Mouse (Mus musculus) midbrain, embryonic 14.5 days (tissue): ENCODE measurements around the gene Ube2ql1. TPM values are rescaled to one million over a fixed set of nuclear protein-coding genes. Genes with fewer than 3 reads are reported as not detected.

Experiments
- ATAC-seq: fragments of 200-750 bp; cut with Nextera tagmentation; 2 replicates; pipeline ENCODE4 v1.8.0; 2017; ENCODE audit warnings: moderate number of reproducible peaks, moderate library complexity; ENCODE audit not compliant: low FRiP score, low TSS enrichment
- DNase-seq: peaks from one replicate; pipeline ENCODE4 v3.0.0-alpha.2; 2015
- H3K27ac ChIP-seq: fragments of 300-500 bp; sonication (generic); replicated peaks from 2 replicates; pipeline ENCODE4 v1.5.1; 2014; ENCODE audit warnings: mild to moderate bottlenecking, low read depth, low read length, moderate library complexity
- H3K27me3 ChIP-seq: fragments of 300-500 bp; sonication (generic); 2 replicates; pipeline ENCODE4 v1.6.1; 2014; ENCODE audit warnings: low read length, control low read depth, mixed read lengths; ENCODE audit not compliant: control insufficient read depth, insufficient read depth
- H3K36me3 ChIP-seq: fragments of 300-500 bp; sonication (generic); 2 replicates; pipeline ENCODE4 v1.6.1; 2014; ENCODE audit warnings: low read length, control low read depth; ENCODE audit not compliant: control insufficient read depth, insufficient read depth
- H3K4me1 ChIP-seq: fragments of 300-500 bp; sonication (generic); 2 replicates; pipeline ENCODE4 v1.6.1; 2014; ENCODE audit warnings: mild to moderate bottlenecking, antibody characterized with exemption, low read length, control low read depth; ENCODE audit not compliant: control insufficient read depth, insufficient read depth
- H3K4me2 ChIP-seq: fragments of 300-500 bp; sonication (generic); 2 replicates; pipeline ENCODE4 v1.6.1; 2014; ENCODE audit warnings: mild to moderate bottlenecking, low read length, moderate library complexity
- H3K4me3 ChIP-seq: fragments of 300-500 bp; sonication (generic); replicated peaks from 2 replicates; pipeline ENCODE4 v1.5.1; 2014; ENCODE audit warnings: low read depth, low read length
- H3K9ac ChIP-seq: fragments of 300-500 bp; sonication (generic); replicated peaks from 2 replicates; pipeline ENCODE4 v1.6.1; 2014; ENCODE audit warnings: mild to moderate bottlenecking, low read length, moderate library complexity
- H3K9me3 ChIP-seq: fragments of 300-500 bp; sonication (generic); 2 replicates; pipeline ENCODE4 v1.6.1; 2016; ENCODE audit warnings: low read length, control low read depth, mixed read lengths; ENCODE audit not compliant: control insufficient read depth
- WGBS: fragments of 180-500 bp; shearing (Covaris S2); extraction: QIAGEN DNeasy Blood & Tissue Kit; methylation state at CpG from one replicate; pipeline ENCODE4 v1.1.7; 2014; 5-methylcytosine and 5-hydroxymethylcytosine counted together
- polyA plus RNA-seq: library from polyadenylated mRNA; unstranded; fragments of >200 nt; fragmentation: Nextera tagmentation; extraction: Ambion mirVana; gene quantifications from 2 replicates; pipeline ENCODE4 v1.2.1, GENCODE M21; 2014

Gene Ube2ql1
- polyA plus RNA-seq, 1 experiment from 2014 or later, result 34.4 TPM

DNA sequence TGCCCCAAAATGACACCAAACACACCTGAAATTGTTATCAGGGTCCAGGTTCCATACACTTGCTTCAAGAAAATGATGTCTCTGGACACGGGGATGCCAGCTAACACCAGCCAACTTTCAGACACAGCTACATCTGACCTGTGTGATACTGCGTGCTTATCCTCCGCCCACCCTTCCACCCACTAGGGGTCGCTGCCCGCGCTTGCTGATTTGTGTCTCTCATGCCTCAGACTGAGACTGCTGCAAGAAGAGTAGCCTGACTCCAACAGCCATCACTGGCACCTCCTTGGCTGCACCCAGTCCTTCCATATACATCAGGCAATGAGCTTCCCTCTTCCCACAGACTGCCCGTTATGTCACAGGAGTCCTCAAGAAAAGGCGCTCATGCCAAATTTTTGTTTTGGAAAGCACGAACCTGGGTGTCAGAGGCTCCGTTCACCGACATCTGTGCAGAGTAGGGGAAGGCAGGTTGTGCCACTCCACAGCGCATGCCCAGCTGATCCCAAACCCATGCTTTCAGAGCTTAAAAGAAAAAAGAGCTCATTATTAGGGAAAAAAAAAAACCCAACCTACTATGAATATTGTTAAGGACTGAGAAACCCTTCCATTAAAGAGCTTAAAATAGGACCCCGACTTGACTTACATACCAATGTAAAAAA is 43.2 kb downstream of the Ube2ql1 start:
- Histone ChIP-seq H3K9ac (no peak overlapping the region), H3K36me3 (peaks cover 9% of the 10 kb centered on the region; the same call in 1 of the 2 replicates), H3K4me1 (no peaks in the 10 kb centered on the region), H3K9me3 (no peaks in the 10 kb centered on the region), H3K4me2 (no peak overlapping the region), H3K4me3 (no peak overlapping the region), H3K27me3 (no peaks in the 10 kb centered on the region; the same call in 1 of the 2 replicates), H3K27ac (no peak overlapping the region)
- 41% methylated on average over 13 of the region's 13 CpGs for WGBS
- ATAC-seq, result peak; percentile 68; the same call in 1 of the 2 replicates
- peak; percentile 89 for DNase-seq

DNA sequence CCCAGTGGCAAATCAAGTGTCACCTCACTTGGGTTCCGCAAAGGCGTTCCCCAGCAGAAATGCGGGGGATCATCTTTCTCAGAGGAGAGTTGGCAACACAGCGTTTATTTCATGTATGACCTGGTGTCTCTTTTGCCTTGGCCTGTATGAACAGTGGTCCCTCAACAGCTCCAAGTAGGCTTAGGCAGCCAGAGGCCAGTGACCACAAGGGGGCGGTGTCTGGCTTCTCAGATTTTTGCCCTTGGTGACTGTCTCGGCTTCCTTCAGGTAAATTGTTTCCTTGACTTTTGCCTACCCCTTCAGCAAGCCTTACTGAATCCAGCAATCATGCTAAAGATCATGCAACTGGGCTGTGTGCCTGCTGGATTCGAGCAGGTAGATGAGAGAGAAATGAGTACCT is 48.6 kb downstream of the Ube2ql1 start:
- Histone ChIP-seq H3K9me3 (no peaks in the 10 kb centered on the region), H3K4me1 (peaks cover 4% of the 10 kb centered on the region; the same call in 1 of the 2 replicates), H3K27me3 (no peaks in the 10 kb centered on the region; the same call in 1 of the 2 replicates), H3K9ac (no peak overlapping the region), H3K4me3 (no peak overlapping the region), H3K36me3 (no peaks in the 10 kb centered on the region), H3K27ac (no peak overlapping the region), H3K4me2 (no peak overlapping the region)
- 0 out of 2 replicates have a peak, but pooled peaks have one; percentile 20 for ATAC-seq
- WGBS, result 37% methylated on average over 7 of the region's 7 CpGs
- peak; percentile 73 for DNase-seq

DNA sequence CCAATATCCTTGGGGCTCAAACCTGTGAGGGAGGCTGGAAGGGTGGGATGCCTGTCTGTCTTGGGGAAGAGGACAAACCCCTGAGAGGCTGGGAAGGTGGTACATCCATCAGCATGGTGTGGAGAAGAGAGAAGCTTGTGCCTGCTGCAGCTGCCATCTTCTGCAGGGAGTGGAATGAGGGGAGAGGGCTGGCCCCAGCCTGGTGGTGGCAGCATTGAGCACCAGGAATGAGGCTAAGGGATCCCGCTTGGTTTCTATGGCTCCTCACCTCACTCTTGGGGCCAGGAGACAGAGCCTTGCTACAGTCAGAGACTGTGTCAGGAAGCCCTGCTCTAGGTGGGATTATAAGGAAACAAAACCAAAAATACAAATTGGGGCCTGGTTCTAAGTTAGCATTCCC is 52.7 kb downstream of the Ube2ql1 start:
- H3K27me3 ChIP-seq, result no peaks in the 10 kb centered on the region
- H3K4me3 ChIP-seq, result no peak overlapping the region
- no peaks in the 10 kb centered on the region for H3K36me3 ChIP-seq
- DNase-seq (no peak), ATAC-seq (no peak)
- H3K27ac ChIP-seq, result no peak overlapping the region
- no peak overlapping the region for H3K9ac ChIP-seq
- no peaks in the 10 kb centered on the region for H3K9me3 ChIP-seq
- 60% methylated on average over 1 of the region's 1 CpGs for WGBS
- H3K4me1 ChIP-seq, result peaks cover 12% of the 10 kb centered on the region
- H3K4me2 ChIP-seq, result no peak overlapping the region

DNA sequence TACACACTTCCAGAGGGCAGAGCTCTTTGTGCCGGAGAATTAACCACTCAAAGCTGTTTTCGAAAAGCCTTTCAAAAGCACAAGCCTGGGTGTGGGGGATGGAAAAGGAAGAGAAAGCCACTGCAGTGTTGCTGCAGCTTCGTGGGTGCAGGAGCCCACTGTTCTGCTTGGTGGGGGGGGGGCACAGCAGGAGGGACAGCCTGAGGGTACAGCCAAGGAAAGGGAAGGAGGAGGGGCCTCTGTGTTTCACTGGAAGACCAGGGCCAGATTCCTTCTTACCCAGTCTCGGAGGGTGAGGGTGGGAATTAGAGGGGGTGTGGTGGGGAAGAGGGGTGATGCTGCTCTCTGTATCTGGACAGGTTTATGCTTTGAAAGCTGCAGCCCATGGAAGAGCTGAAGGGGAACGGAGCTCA is 54.3 kb downstream of the Ube2ql1 start:
- H3K4me3 ChIP-seq, result no peak overlapping the region
- ATAC-seq (0 out of 2 replicates have a peak, but pooled peaks have one; percentile 54), DNase-seq (peak; percentile 46)
- H3K4me2 ChIP-seq, result peak overlapping the region; percentile 0; the same call in 1 of the 2 replicates
- H3K9me3 ChIP-seq, result no peaks in the 10 kb centered on the region
- H3K4me1 ChIP-seq, result peaks cover 12% of the 10 kb centered on the region
- no peak overlapping the region for H3K9ac ChIP-seq
- no peaks in the 10 kb centered on the region for H3K27me3 ChIP-seq
- 14% methylated on average over 5 of the region's 5 CpGs for WGBS
- H3K27ac ChIP-seq, result peak overlapping the region; percentile 33
- no peaks in the 10 kb centered on the region for H3K36me3 ChIP-seq

DNA sequence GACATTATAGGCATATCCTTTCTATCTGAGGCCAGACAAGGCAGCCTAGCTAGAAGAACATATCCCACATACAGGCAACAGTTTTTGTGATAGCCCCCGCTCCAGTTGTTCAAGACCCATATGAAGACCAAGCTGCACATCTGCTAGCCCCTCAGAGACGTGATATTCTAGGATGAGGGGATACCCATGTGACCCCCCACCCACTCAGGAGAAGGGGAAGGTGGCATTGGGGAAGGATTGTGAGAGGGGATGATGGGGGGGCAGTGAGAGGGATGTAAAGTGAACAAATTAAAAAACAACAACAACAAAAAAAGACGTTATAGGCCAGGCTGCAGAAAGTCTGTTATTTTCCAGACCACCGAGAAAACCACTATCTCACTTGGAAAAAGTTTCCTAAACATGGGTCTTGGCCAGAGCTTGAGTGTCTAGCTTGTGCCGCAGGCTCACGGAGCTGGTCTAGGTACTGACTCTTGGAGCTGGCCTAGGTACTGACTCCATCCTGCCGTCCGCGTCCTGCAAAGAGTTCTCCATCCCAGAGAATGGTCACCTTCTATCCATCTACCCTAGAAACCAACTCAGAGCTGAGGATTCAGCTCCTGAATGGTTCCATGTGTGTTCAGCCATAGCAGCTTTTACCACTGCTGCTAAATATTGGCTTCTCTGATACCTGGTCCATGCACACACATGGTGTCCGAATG is 65.6 kb downstream of the Ube2ql1 start:
- H3K4me1 ChIP-seq, result no peaks in the 10 kb centered on the region
- WGBS, result 67% methylated on average over 10 of the region's 10 CpGs
- no peak overlapping the region for H3K9ac ChIP-seq
- no peak overlapping the region for H3K4me3 ChIP-seq
- no peak overlapping the region for H3K4me2 ChIP-seq
- H3K27me3 ChIP-seq, result no peaks in the 10 kb centered on the region
- ATAC-seq (no peak), DNase-seq (no peak)
- no peaks in the 10 kb centered on the region for H3K36me3 ChIP-seq
- H3K27ac ChIP-seq, result no peak overlapping the region
- H3K9me3 ChIP-seq, result no peaks in the 10 kb centered on the region

DNA sequence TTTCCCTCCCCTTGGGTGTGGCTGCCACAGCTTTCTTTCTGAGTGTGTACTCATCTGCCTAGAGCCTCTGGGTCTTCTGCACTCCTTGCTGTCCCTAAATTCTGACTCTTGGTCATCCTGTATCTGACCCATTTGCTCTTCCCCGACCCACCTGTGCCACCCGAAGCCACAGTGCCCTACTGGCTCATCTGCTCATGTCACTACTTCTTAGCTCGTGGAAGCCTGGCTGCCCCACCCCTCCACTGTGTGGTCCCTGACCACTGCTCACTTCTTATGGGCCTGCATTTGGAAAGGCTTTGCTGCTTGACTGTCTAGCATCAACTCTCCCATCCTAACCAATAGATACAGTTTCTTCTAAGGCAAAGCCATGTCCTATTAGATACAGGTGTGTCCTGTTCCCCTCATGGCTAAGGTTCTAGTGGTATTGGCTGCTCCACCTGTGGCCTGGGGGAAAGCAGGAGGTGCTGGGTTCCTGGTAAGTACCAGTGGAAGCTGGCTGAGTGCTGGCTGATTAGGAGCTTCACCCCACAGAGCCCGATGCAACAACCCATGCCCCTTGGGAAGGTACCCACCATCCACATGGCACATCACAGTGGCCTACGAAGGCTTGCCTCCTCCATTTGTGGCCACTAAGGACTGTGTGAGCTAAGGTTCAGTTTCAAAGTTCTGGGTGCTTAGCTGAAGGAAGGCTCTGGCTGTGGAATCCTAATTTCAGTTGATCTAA is 66.3 kb downstream of the Ube2ql1 start:
- no peak overlapping the region for H3K4me3 ChIP-seq
- no peaks in the 10 kb centered on the region for H3K9me3 ChIP-seq
- no peak overlapping the region for H3K9ac ChIP-seq
- H3K36me3 ChIP-seq, result no peaks in the 10 kb centered on the region
- H3K4me1 ChIP-seq, result no peaks in the 10 kb centered on the region
- WGBS, result 86% methylated on average over 5 of the region's 5 CpGs
- no peak overlapping the region for H3K27ac ChIP-seq
- ATAC-seq (no peak), DNase-seq (no peak)
- no peaks in the 10 kb centered on the region for H3K27me3 ChIP-seq
- H3K4me2 ChIP-seq, result no peak overlapping the region

DNA sequence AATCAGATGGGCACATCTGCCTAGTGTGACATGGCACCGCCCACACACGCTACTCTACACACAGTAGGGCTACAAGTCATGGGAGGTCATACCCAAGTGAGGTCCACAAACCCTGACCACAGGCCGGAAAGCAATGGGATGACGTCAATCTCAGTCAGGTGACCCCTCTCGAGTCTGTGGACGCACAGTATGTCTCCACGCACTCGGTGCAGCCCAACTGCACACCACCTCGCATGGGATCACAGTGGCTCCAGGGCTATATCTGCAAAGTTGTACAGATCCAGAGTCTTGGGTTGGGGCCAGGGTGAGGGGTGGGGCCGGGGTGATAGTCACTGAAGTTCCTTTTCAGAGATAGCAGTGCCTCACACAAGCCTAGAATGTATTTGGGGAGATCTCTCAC is 67.1 kb downstream of the Ube2ql1 start:
- DNase-seq (no peak), ATAC-seq (no peak)
- Histone ChIP-seq H3K4me3 (no peak overlapping the region), H3K27ac (no peak overlapping the region), H3K4me2 (no peak overlapping the region), H3K27me3 (no peaks in the 10 kb centered on the region), H3K9me3 (no peaks in the 10 kb centered on the region), H3K4me1 (no peaks in the 10 kb centered on the region), H3K36me3 (no peaks in the 10 kb centered on the region), H3K9ac (no peak overlapping the region)
- 93% methylated on average over 10 of the region's 10 CpGs for WGBS

DNA sequence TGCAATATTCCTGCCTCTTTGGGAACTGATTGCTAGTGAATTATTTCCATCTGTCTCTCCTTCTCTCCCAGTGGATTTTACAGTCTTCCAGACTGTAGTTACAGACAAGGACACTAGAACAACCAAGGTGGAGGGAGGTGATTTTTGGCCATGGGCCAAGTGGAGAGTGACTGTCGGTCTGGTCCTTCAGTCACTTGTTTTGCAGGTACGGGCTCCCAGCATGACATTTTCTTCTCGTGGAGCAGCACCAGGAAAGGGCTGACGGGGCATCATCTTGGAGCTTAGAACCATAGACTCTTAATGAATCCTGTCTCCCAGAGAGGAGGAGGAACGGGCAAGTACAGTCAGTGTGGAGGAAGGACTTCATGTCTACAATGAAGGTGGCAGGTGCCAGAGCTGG is 67.6 kb downstream of the Ube2ql1 start:
- Histone ChIP-seq H3K27me3 (no peaks in the 10 kb centered on the region), H3K9ac (no peak overlapping the region), H3K4me3 (no peak overlapping the region), H3K4me2 (no peak overlapping the region), H3K9me3 (no peaks in the 10 kb centered on the region), H3K36me3 (no peaks in the 10 kb centered on the region), H3K4me1 (no peaks in the 10 kb centered on the region), H3K27ac (no peak overlapping the region)
- 92% methylated on average over 5 of the region's 5 CpGs for WGBS
- no peak for DNase-seq
- no peak for ATAC-seq
